Mouse (Mus musculus) thymus, adult 2 months (tissue): ENCODE data around the gene Trit1. TPM values are rescaled to one million over a fixed set of nuclear protein-coding genes. Genes with fewer than 3 reads are reported as not detected.

Experiments used
- DNase-seq: peaks from one replicate; pipeline ENCODE4 v3.0.0; 2021
- H3K27ac ChIP-seq: fragments of 200-500 bp; 2 replicates; pipeline ENCODE4 v1.5.1; 2012; ENCODE audit warnings: low read length, control low read depth; ENCODE audit not compliant: control insufficient read depth, insufficient read depth
- H3K27me3 ChIP-seq: fragments of 200-500 bp; 2 replicates; pipeline ENCODE4 v1.6.1; 2012; ENCODE audit warnings: mild to moderate bottlenecking, low read length, moderate library complexity, mixed read lengths; ENCODE audit not compliant: control insufficient read depth, insufficient read depth
- H3K36me3 ChIP-seq: fragments of 200-500 bp; 2 replicates; pipeline ENCODE4 v1.6.1; 2012; ENCODE audit warnings: mild to moderate bottlenecking, low read length, moderate library complexity; ENCODE audit not compliant: control insufficient read depth, insufficient read depth
- H3K4me1 ChIP-seq: fragments of 200-500 bp; replicated peaks from 2 replicates; pipeline ENCODE4 v1.6.1; 2012; ENCODE audit warnings: low read length; ENCODE audit not compliant: control insufficient read depth, insufficient read depth
- H3K4me3 ChIP-seq: fragments of 200-500 bp; 2 replicates; pipeline ENCODE4 v1.5.1; 2012; ENCODE audit warnings: mild to moderate bottlenecking, low read length, control low read depth, moderate library complexity; ENCODE audit not compliant: control insufficient read depth, insufficient read depth
- CTCF ChIP-seq: fragments of 200-500 bp; IDR thresholded peaks from 2 replicates; pipeline ENCODE4 v1.5.1; 2012; ENCODE audit warnings: mild to moderate bottlenecking, control low read depth, low read length, moderate library complexity, borderline replicate concordance; ENCODE audit not compliant: control insufficient read depth, poor library complexity, insufficient read depth; ENCODE audit errors: extremely low read depth
- POLR2A ChIP-seq: fragments of 200-500 bp; IDR thresholded peaks from 2 replicates; pipeline ENCODE4 v1.6.1; 2012; ENCODE audit warnings: mild to moderate bottlenecking, low read length, control low read depth, moderate library complexity; ENCODE audit not compliant: control insufficient read depth, poor library complexity, insufficient read depth; ENCODE audit errors: extremely low read depth
- WGBS: fragments of 180-500 bp; shearing (Covaris S2); methylation state at CpG from one replicate; pipeline ENCODE4 v1.1.7; 2018; 5-methylcytosine and 5-hydroxymethylcytosine counted together
- polyA plus RNA-seq: library from polyadenylated mRNA; depleted of rRNA; stranded (reverse); fragments of >200 nt; gene quantifications from 2 replicates; pipeline ENCODE4 v1.2.3, GENCODE M21; 2012

Trit1 gene
- polyA plus RNA-seq, 1 experiment: 8.3 TPM

- Histone ChIP-seq H3K4me1 (peaks cover 4% of the 10 kb centered on the region), H3K27me3 (no peaks in the 10 kb centered on the region), H3K4me3 (no peak overlapping the region), H3K36me3 (peaks cover 2% of the 10 kb centered on the region; the same call in 1 of the 2 replicates), H3K27ac (no peak overlapping the region)
- no peak for DNase-seq
- TF ChIP-seq POLR2A (no peak), CTCF (no peak)
- 37% methylated on average over 13 of the region's 13 CpGs for WGBS
These were observed 9.8 kb downstream of the Trit1 start for GRCm38 (mm10) chr4:123026161-123026560.

- no peaks in the 10 kb centered on the region for H3K27me3 ChIP-seq
- peaks cover 6% of the 10 kb centered on the region; the same call in 1 of the 2 replicates for H3K36me3 ChIP-seq
- H3K27ac ChIP-seq: no peak overlapping the region
- H3K4me3 ChIP-seq: no peak overlapping the region
- H3K4me1 ChIP-seq: peaks cover 4% of the 10 kb centered on the region
- no peak for DNase-seq
- WGBS: 56% methylated on average over 4 of the region's 4 CpGs
- TF ChIP-seq POLR2A (no peak), CTCF (no peak)
These were observed 10.2 kb downstream of the Trit1 start for GRCm38 (mm10) chr4:123026597-123026996.

- Histone ChIP-seq H3K36me3 (peaks cover 11% of the 10 kb centered on the region), H3K4me1 (no peaks in the 10 kb centered on the region), H3K4me3 (no peak overlapping the region), H3K27me3 (no peaks in the 10 kb centered on the region), H3K27ac (no peak overlapping the region)
- no peak for DNase-seq
- TF ChIP-seq CTCF (no peak), POLR2A (no peak)
- 79% methylated on average over 2 of the region's 2 CpGs for WGBS
These were observed 18.4 kb downstream of the Trit1 start for GRCm38 (mm10) chr4:123034841-123035240.

GRCm38 (mm10) chr4:123035636-123036035, 19.2 kb downstream of the Trit1 start:
- no peak for TF ChIP-seq POLR2A
- no peak for TF ChIP-seq CTCF
- 95% methylated on average over 2 of the region's 2 CpGs for WGBS
- no peaks in the 10 kb centered on the region for H3K4me1 ChIP-seq
- H3K36me3 ChIP-seq: peaks cover 19% of the 10 kb centered on the region
- H3K4me3 ChIP-seq: no peak overlapping the region
- H3K27ac ChIP-seq: no peak overlapping the region
- DNase-seq: no peak
- H3K27me3 ChIP-seq: no peaks in the 10 kb centered on the region

- WGBS: 94% methylated on average over 3 of the region's 3 CpGs
These were observed 20.3 kb downstream of the Trit1 start for GRCm38 (mm10) chr4:123036710-123037109.

GRCm38 (mm10) chr4:123041131-123041530, 24.7 kb downstream of the Trit1 start:
- Histone ChIP-seq H3K36me3 (peaks cover 13% of the 10 kb centered on the region), H3K27ac (no peak overlapping the region), H3K27me3 (no peaks in the 10 kb centered on the region), H3K4me1 (no peaks in the 10 kb centered on the region), H3K4me3 (no peak overlapping the region)
- TF ChIP-seq CTCF (no peak), POLR2A (no peak)
- WGBS: 98% methylated on average over 6 of the region's 6 CpGs
- DNase-seq: no peak

More at GRCm38 (mm10) chr4:123036710-123037109, 20.3 kb downstream of the Trit1 start:
- H3K27me3 ChIP-seq: no peaks in the 10 kb centered on the region
- no peaks in the 10 kb centered on the region for H3K4me1 ChIP-seq
- no peak overlapping the region for H3K4me3 ChIP-seq
- TF ChIP-seq POLR2A: no peak
- no peak for TF ChIP-seq CTCF
- H3K36me3 ChIP-seq: peaks cover 13% of the 10 kb centered on the region
- DNase-seq: no peak
- no peak overlapping the region for H3K27ac ChIP-seq

- no peak overlapping the region for H3K27ac ChIP-seq
- WGBS: 98% methylated on average over 1 of the region's 1 CpGs
- TF ChIP-seq POLR2A (no peak), CTCF (no peak)
These were observed 27.5 kb downstream of the Trit1 start for GRCm38 (mm10) chr4:123043858-123044257.

More at GRCm38 (mm10) chr4:123043858-123044257, 27.5 kb downstream of the Trit1 start:
- Histone ChIP-seq H3K4me3 (no peak overlapping the region), H3K27me3 (no peaks in the 10 kb centered on the region), H3K4me1 (no peaks in the 10 kb centered on the region), H3K36me3 (peaks cover 13% of the 10 kb centered on the region)
- no peak for DNase-seq
